Mouse (Mus musculus) myocyte (in vitro differentiated cells): Measurements from ENCODE around the gene Nsrp1.
"Not testable (repeated sequence)": the region's sequence is repeated elsewhere in the genome, so short reads cannot be mapped to it uniquely, and the experiment has no call there.

Experiments
- CEBPB ChIP-seq: IDR thresholded peaks from 2 replicates; pipeline ENCODE4 v1.6.1; 2011; ENCODE audit warnings: mild to moderate bottlenecking, moderate library complexity; ENCODE audit not compliant: poor library complexity, insufficient read depth, severe bottlenecking
- MAX ChIP-seq: IDR thresholded peaks from one replicate; pipeline ENCODE4 v1.6.1; 2011; ENCODE audit warnings: low read depth, mild to moderate bottlenecking, control low read depth
- POLR2AphosphoS2 ChIP-seq: IDR thresholded peaks from one replicate; pipeline ENCODE4 v1.6.1; 2011; ENCODE audit warnings: low read depth, control low read depth; ENCODE audit not compliant: insufficient read length
- REST ChIP-seq: IDR thresholded peaks from one replicate; pipeline ENCODE4 v1.6.1; 2011; ENCODE audit warnings: mild to moderate bottlenecking, control low read depth, moderate library complexity; ENCODE audit not compliant: insufficient read depth, insufficient read length
- TCF3 ChIP-seq: IDR thresholded peaks from one replicate; pipeline ENCODE4 v1.6.1; 2011; ENCODE audit warnings: low read depth, control low read depth; ENCODE audit not compliant: insufficient read length

DNA sequence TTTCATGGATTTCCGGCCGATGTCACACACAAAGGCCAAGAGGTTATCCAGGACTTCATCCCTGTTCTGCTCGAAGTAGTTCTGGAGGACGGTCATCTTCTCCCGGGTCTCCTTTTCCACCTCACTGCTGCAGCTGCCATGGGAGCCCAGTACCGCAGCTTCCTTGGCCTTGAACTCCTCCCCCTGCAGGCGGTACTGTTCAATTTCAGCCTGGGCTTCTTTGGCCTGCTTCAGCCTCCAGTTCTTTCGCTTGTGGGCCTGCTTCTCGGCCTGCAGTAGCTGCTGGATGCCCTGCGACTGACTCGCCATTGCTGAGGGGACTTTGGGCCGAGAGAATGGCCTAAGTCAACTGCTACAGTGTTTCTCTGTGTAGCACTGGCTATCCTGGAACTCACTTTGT, 29.6 kb upstream of the Nsrp1 start:
- not testable (repeated sequence) for TF ChIP-seq TCF3, REST, POLR2AphosphoS2, MAX, CEBPB
